Mouse (Mus musculus): ENCODE measurements at regions not wholly inside any gene's neighbourhood (a gene's known extent, or its start where the extent isn't known, plus 50 kb on each side); places are given as distances from the start of the nearest gene placed in this dataset.

- Histone ChIP-seq H3K9me3 (no peaks in the 10 kb centered on the region), H3K27ac (no peak overlapping the region), H3K4me3 (no peak overlapping the region), H3K27me3 (ENCODE audit: insufficient read depth, poor library complexity, severe bottlenecking) (no peaks in the 10 kb centered on the region), H3K36me3 (no peaks in the 10 kb centered on the region), H3K4me1 (replicated peaks) (0 out of 2 replicates have a peak, but pooled peaks cover 4% of the 10 kb centered on the region)
- 68% methylated on average over 1 of the region's 1 CpGs for WGBS
- no peak for DNase-seq (ENCODE audit: low spot score)
Observed at GRCm38 (mm10) chr9:112723346-112723745, 487.6 kb upstream of the Arpp21 start.

GRCm38 (mm10) chr9:112722501-112722900 is 486.8 kb upstream of the Arpp21 start:
- Histone ChIP-seq H3K4me1 (replicated peaks) (0 out of 2 replicates have a peak, but pooled peaks cover 4% of the 10 kb centered on the region), H3K27ac (no peak overlapping the region), H3K27me3 (ENCODE audit: insufficient read depth, poor library complexity, severe bottlenecking) (no peaks in the 10 kb centered on the region), H3K36me3 (no peaks in the 10 kb centered on the region), H3K9me3 (no peaks in the 10 kb centered on the region), H3K4me3 (no peak overlapping the region)
- no peak for DNase-seq (ENCODE audit: low spot score)
- WGBS = 89% methylated on average over 4 of the region's 4 CpGs

GRCm38 (mm10) chr9:112715197-112715762 is 479.5 kb upstream of the Arpp21 start:
- DNase-seq (ENCODE audit: low spot score) = no peak
- no peak overlapping the region for H3K4me3 ChIP-seq
- no peaks in the 10 kb centered on the region for H3K36me3 ChIP-seq
- no peaks in the 10 kb centered on the region for H3K27me3 ChIP-seq (ENCODE audit: insufficient read depth, poor library complexity, severe bottlenecking)
- 35% methylated on average over 1 of the region's 1 CpGs for WGBS
- H3K9me3 ChIP-seq = no peaks in the 10 kb centered on the region
- H3K4me1 ChIP-seq (replicated peaks) = peaks cover 6% of the 10 kb centered on the region; the same call in 1 of the 2 replicates
- H3K27ac ChIP-seq = no peak overlapping the region

GRCm38 (mm10) chr9:112678866-112679265 is 443.1 kb upstream of the Arpp21 start:
- Histone ChIP-seq H3K4me3 (no peak overlapping the region), H3K9me3 (no peaks in the 10 kb centered on the region), H3K4me1 (replicated peaks) (no peaks in the 10 kb centered on the region), H3K36me3 (no peaks in the 10 kb centered on the region), H3K27me3 (ENCODE audit: insufficient read depth, poor library complexity, severe bottlenecking) (no peaks in the 10 kb centered on the region), H3K27ac (no peak overlapping the region)
- DNase-seq (ENCODE audit: low spot score) = no peak
- 84% methylated on average over 1 of the region's 1 CpGs for WGBS

GRCm38 (mm10) chr9:112675232-112675631 is 439.5 kb upstream of the Arpp21 start:
- no peak overlapping the region for H3K27ac ChIP-seq

More at GRCm38 (mm10) chr9:112675232-112675631, 439.5 kb upstream of the Arpp21 start:
- H3K27me3 ChIP-seq (ENCODE audit: insufficient read depth, poor library complexity, severe bottlenecking) = no peaks in the 10 kb centered on the region
- H3K4me3 ChIP-seq = no peak overlapping the region
- H3K36me3 ChIP-seq = no peaks in the 10 kb centered on the region
- no peak for DNase-seq (ENCODE audit: low spot score)
- no peaks in the 10 kb centered on the region for H3K9me3 ChIP-seq
- 82% methylated on average over 5 of the region's 5 CpGs for WGBS
- H3K4me1 ChIP-seq (replicated peaks) = no peaks in the 10 kb centered on the region
